Mouse (Mus musculus) forebrain, embryonic 10.5 days (tissue): ENCODE results near the gene Cyp3a11. TPM values are rescaled to one million over a fixed set of nuclear protein-coding genes. Genes with fewer than 3 reads are reported as not detected.
"Not testable (repeated sequence)": the region's sequence is repeated elsewhere in the genome, so short reads cannot be mapped to it uniquely, and the experiment has no call there.

Experiments
- DNase-seq: peaks from one replicate; pipeline ENCODE4 v3.0.0-alpha.2; 2017; ENCODE audit warnings: low spot score; ENCODE audit errors: extremely low spot score
- H3K27ac ChIP-seq: fragments of 300-500 bp; sonication (generic); 2 replicates; pipeline ENCODE4 v1.5.1; 2016; ENCODE audit warnings: mild to moderate bottlenecking
- H3K27me3 ChIP-seq: fragments of 300-500 bp; sonication (generic); 2 replicates; pipeline ENCODE4 v1.6.1; 2016; ENCODE audit warnings: mild to moderate bottlenecking; ENCODE audit not compliant: poor library complexity, severe bottlenecking
- H3K36me3 ChIP-seq: fragments of 300-500 bp; sonication (generic); replicated peaks from 2 replicates; pipeline ENCODE4 v1.6.1; 2016; ENCODE audit warnings: mild to moderate bottlenecking, moderate library complexity
- H3K4me1 ChIP-seq: fragments of 300-500 bp; sonication (generic); 2 replicates; pipeline ENCODE4 v1.6.1; 2016
- H3K4me3 ChIP-seq: fragments of 300-500 bp; sonication (generic); 2 replicates; pipeline ENCODE4 v1.5.1; 2016; ENCODE audit warnings: mild to moderate bottlenecking, moderate library complexity
- H3K9me3 ChIP-seq: fragments of 300-500 bp; sonication (generic); 2 replicates; pipeline ENCODE4 v1.6.1; 2016; ENCODE audit warnings: mild to moderate bottlenecking, moderate library complexity
- WGBS: fragments of 180-500 bp; shearing (Covaris S2); methylation state at CpG from one replicate; pipeline ENCODE4 v1.1.7; 2016; 5-methylcytosine and 5-hydroxymethylcytosine counted together
- polyA plus RNA-seq: library from polyadenylated mRNA; unstranded; fragments of >200 nt; fragmentation: Nextera tagmentation; extraction: Ambion mirVana; gene quantifications from 2 replicates; pipeline ENCODE4 v1.2.1, GENCODE M21; 2016

Gene Cyp3a11
- polyA plus RNA-seq, result not detected in 2 replicates

- WGBS, result 84% methylated on average over 3 of the region's 3 CpGs
- DNase-seq, result no peak
- no peaks in the 10 kb centered on the region for H3K27me3 ChIP-seq
- H3K9me3 ChIP-seq, result peaks cover 80% of the 10 kb centered on the region
- H3K27ac ChIP-seq, result no peak within 1 kb of the TSS
- H3K36me3 ChIP-seq, result no peaks in the 10 kb centered on the region
- no peaks in the 10 kb centered on the region for H3K4me1 ChIP-seq
- no peak within 1 kb of the TSS for H3K4me3 ChIP-seq
These were observed at the start of gene Cyp3a11 for GRCm38 (mm10) chr5:145879688-145880087. Gene Cyp3a11, minus strand, starts transcription at chr5:145879964.

DNA sequence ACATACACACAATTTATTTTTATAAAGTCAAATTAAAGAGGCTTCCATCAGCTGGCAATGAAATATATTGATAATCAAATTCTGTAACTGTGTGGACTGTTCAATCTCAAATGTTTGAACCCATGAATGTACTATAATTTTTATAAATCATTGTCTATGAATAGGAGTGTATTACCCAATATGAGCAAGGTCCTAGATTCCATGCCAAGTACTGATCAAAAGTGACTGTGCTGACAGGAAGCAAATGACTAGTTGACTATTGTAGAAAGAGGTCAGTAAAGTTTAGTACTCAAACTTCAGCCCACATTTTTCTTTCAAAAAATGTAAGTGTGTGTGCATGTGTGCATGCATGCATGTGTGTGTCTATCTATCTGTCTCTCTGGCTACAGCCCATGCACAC, 33.1 kb upstream of the Cyp3a11 start:
- Histone ChIP-seq H3K4me1 (no peaks in the 10 kb centered on the region), H3K9me3 (peaks cover 89% of the 10 kb centered on the region), H3K36me3 (no peaks in the 10 kb centered on the region), H3K4me3 (no peak overlapping the region), H3K27ac (no peak overlapping the region), H3K27me3 (no peaks in the 10 kb centered on the region)
- DNase-seq, result no peak

- Histone ChIP-seq H3K9me3 (peaks cover 88% of the 10 kb centered on the region), H3K27ac (no peak overlapping the region), H3K4me3 (no peak overlapping the region), H3K36me3 (no peaks in the 10 kb centered on the region), H3K4me1 (no peaks in the 10 kb centered on the region), H3K27me3 (no peaks in the 10 kb centered on the region)
- DNase-seq, result no peak
These were observed 32.0 kb upstream of the Cyp3a11 start for GRCm38 (mm10) chr5:145911781-145912180.

- not testable (repeated sequence) for H3K27ac ChIP-seq, H3K27me3 ChIP-seq, H3K4me1 ChIP-seq, H3K4me3 ChIP-seq, H3K36me3 ChIP-seq, DNase-seq
- peaks cover 88% of the 10 kb centered on the region for H3K9me3 ChIP-seq
- 87% methylated on average over 2 of the region's 2 CpGs for WGBS
These were observed 27.2 kb upstream of the Cyp3a11 start for GRCm38 (mm10) chr5:145906937-145907336.

DNA sequence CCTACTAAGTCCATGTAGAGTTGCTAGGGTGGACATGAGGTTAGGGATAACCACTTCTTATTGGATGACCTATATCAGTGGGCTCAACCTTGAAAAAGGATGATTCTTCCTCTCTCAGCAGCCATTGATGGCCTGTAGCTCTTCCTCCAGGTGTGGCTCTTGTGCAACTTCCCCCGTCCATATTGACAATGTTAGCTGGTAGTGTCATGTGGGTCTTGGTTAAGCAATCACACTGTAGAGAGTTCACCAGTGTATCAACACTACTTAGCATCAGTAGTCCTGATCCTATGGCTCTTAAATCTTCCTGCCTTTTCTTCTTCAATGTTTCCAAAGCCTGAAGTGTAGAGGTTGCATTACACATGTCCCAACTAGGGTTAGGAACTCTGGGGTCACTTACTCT, 24.8 kb upstream of the Cyp3a11 start:
- Histone ChIP-seq H3K27me3 (no peaks in the 10 kb centered on the region), H3K27ac (no peak overlapping the region), H3K4me1 (no peaks in the 10 kb centered on the region), H3K4me3 (no peak overlapping the region), H3K36me3 (no peaks in the 10 kb centered on the region), H3K9me3 (peaks cover 85% of the 10 kb centered on the region)
- WGBS, result 62% methylated on average over 1 of the region's 1 CpGs
- no peak for DNase-seq

DNA sequence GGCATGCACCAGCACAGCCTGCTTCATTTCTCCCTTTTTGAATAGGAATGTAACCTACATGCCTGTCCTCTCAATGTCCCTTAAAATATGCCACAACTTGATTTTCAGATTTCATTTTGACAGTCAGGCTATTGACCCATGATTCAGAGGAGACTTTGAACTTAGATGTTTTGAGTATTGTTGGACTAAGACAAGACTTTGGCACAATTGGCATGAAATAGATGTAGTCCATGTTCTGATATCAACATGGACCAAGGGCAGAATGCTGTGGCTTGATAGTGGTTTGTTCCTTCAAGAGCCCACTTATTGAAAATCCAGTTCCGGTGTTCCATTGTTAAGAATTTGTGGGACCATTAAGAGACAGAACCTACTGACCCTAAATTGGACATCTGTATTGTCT, 23.6 kb upstream of the Cyp3a11 start:
- Histone ChIP-seq H3K4me3 (no peak overlapping the region), H3K9me3 (peaks cover 76% of the 10 kb centered on the region), H3K27me3 (no peaks in the 10 kb centered on the region), H3K36me3 (no peaks in the 10 kb centered on the region), H3K4me1 (no peaks in the 10 kb centered on the region), H3K27ac (no peak overlapping the region)
- no peak for DNase-seq
- 93% methylated on average over 1 of the region's 1 CpGs for WGBS

DNA sequence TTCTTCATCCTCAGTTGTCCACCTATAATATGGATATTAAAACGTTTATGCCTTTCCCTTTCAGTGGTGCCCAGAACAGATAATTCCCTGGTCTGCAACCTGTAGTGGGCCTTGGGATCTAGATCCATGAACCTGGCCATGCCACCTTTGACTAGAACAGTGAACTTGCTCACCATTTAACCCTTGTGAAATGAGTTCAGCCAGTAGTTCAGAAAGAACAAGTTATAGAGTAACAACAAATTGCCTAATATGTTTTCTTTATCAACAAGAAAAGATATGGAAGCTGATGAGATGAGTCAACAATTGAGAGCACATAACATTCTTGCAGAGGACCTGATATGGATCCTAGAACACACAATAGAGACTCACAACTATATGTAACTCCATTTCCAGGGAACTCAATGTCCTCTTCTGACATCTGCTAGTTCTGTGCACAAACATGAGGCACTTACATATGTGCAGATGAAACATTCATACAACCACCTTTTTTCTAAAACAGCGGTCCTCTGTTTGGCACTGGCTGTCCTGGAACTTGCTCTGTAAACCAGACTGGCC, 20.7 kb upstream of the Cyp3a11 start:
- H3K27ac ChIP-seq, result no peak overlapping the region
- peaks cover 66% of the 10 kb centered on the region for H3K9me3 ChIP-seq
- no peak for DNase-seq
- no peaks in the 10 kb centered on the region for H3K27me3 ChIP-seq
- no peaks in the 10 kb centered on the region for H3K36me3 ChIP-seq
- WGBS, result 58% methylated on average over 2 of the region's 2 CpGs
- no peak overlapping the region for H3K4me3 ChIP-seq
- H3K4me1 ChIP-seq, result no peaks in the 10 kb centered on the region

DNA sequence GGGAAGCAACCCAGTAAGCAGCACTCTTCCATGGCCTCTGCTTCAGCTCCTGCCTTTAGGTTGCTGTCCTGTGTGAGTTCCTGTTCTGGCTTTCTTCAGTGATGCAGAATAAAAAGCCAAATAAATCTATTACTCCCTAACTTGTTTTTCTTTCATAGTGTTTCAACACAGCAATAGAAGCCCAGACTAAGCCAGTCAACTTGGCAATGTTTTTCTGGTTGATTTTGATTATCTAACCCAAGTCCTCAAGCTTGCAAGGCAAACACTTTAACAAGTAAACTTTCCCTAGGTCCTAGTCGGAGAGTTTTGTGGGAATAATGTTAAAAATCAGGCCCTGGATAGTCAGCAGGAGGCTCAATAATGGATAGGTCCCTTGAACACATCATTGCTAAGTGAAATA, 17.5 kb upstream of the Cyp3a11 start:
- H3K9me3 ChIP-seq, result peaks cover 40% of the 10 kb centered on the region
- H3K4me3 ChIP-seq, result no peak overlapping the region
- H3K36me3 ChIP-seq, result no peaks in the 10 kb centered on the region
- DNase-seq, result no peak
- H3K27me3 ChIP-seq, result no peaks in the 10 kb centered on the region
- H3K27ac ChIP-seq, result no peak overlapping the region
- 83% methylated on average over 1 of the region's 1 CpGs for WGBS
- H3K4me1 ChIP-seq, result no peaks in the 10 kb centered on the region

- no peak overlapping the region for H3K4me3 ChIP-seq
- H3K9me3 ChIP-seq, result peaks cover 77% of the 10 kb centered on the region
- H3K27me3 ChIP-seq, result no peaks in the 10 kb centered on the region
- H3K4me1 ChIP-seq, result no peaks in the 10 kb centered on the region
- no peak for DNase-seq
- no peaks in the 10 kb centered on the region for H3K36me3 ChIP-seq
- H3K27ac ChIP-seq, result no peak overlapping the region
These were observed 1.4 kb upstream of the Cyp3a11 start for GRCm38 (mm10) chr5:145881207-145881606.

DNA sequence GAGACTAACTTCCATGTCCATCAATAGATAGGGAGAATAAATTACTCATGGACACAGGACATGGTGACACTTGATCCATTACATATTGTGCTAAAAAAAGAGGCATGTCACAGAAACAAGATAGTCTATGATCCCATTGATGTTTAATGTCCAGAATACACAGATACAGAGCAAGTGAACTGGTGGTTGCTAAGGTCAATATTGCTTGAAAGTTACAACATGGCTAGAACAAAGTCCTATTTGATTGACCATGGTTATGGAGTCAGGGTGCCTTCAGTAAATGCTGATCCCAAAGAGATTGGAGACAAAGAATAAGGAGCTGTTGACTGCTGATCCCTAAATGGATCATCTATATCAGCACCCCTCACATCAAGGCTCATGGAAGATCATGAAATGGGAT, 12.3 kb downstream of the Cyp3a11 start:
- H3K4me3 ChIP-seq, H3K27ac ChIP-seq, H3K36me3 ChIP-seq, H3K4me1 ChIP-seq, DNase-seq, H3K27me3 ChIP-seq: not testable (repeated sequence)
- peaks cover 64% of the 10 kb centered on the region for H3K9me3 ChIP-seq

GRCm38 (mm10) chr5:145805796-145806195, 74.0 kb downstream of the Cyp3a11 start, which contains the start of gene Cyp3a44:
Gene Cyp3a44, minus strand, starts transcription at chr5:145805874.
- H3K4me1 ChIP-seq, H3K36me3 ChIP-seq, H3K4me3 ChIP-seq, DNase-seq, H3K27me3 ChIP-seq, H3K27ac ChIP-seq: not testable (repeated sequence)
- peaks cover 67% of the 10 kb centered on the region for H3K9me3 ChIP-seq
- WGBS, result 81% methylated on average over 2 of the region's 2 CpGs

Other genes starting within 250 kb of the Cyp3a11 start
- gene Cyp3a41a, start 159.8 kb downstream of the Cyp3a11 start, polyA plus RNA-seq, result not detected in 2 replicates
- not detected in 2 replicates for gene Cyp3a44, start 74.1 kb downstream of the Cyp3a11 start, polyA plus RNA-seq
- not detected in 2 replicates for gene Cyp3a25, start 129.7 kb upstream of the Cyp3a11 start, polyA plus RNA-seq
- gene Cyp3a59, start 199.3 kb upstream of the Cyp3a11 start, polyA plus RNA-seq, result not detected in 2 replicates